Mouse (Mus musculus) midbrain, embryonic 15.5 days (tissue): ENCODE measurements around the gene Rnf43. TPM values are rescaled to one million over a fixed set of nuclear protein-coding genes. Genes with fewer than 3 reads are reported as not detected.

Experiments used
- ATAC-seq: fragments of 200-750 bp; cut with Nextera tagmentation; replicated peaks from 2 replicates; pipeline ENCODE4 v1.8.0; 2017; ENCODE audit warnings: moderate TSS enrichment
- H3K27ac ChIP-seq: fragments of 300-500 bp; sonication (generic); 2 replicates; pipeline ENCODE4 v1.5.1; 2015; ENCODE audit warnings: mild to moderate bottlenecking, inconsistent platforms
- H3K27me3 ChIP-seq: fragments of 300-500 bp; sonication (generic); replicated peaks from 2 replicates; pipeline ENCODE4 v1.6.1; 2015; ENCODE audit warnings: inconsistent platforms
- H3K36me3 ChIP-seq: fragments of 300-500 bp; sonication (generic); replicated peaks from 2 replicates; pipeline ENCODE4 v1.6.1; 2015; ENCODE audit warnings: inconsistent platforms
- H3K4me1 ChIP-seq: fragments of 300-500 bp; sonication (generic); 2 replicates; pipeline ENCODE4 v1.6.1; 2015; ENCODE audit warnings: inconsistent platforms
- H3K4me2 ChIP-seq: fragments of 300-500 bp; sonication (generic); 2 replicates; pipeline ENCODE4 v1.6.1; 2015; ENCODE audit warnings: inconsistent platforms, mild to moderate bottlenecking, moderate library complexity
- H3K4me3 ChIP-seq: fragments of 300-500 bp; sonication (generic); 2 replicates; pipeline ENCODE4 v1.5.1; 2015; ENCODE audit warnings: mild to moderate bottlenecking, inconsistent platforms
- H3K9ac ChIP-seq: fragments of 300-500 bp; sonication (generic); 2 replicates; pipeline ENCODE4 v1.6.1; 2015; ENCODE audit warnings: mild to moderate bottlenecking, inconsistent platforms
- H3K9me3 ChIP-seq: fragments of 300-500 bp; sonication (generic); 2 replicates; pipeline ENCODE4 v1.6.1; 2016; ENCODE audit warnings: inconsistent platforms
- WGBS: fragments of 180-500 bp; shearing (Covaris S2); methylation state at CpG from one replicate; pipeline ENCODE4 v1.1.7; 2015; ENCODE audit warnings: mixed read lengths; 5-methylcytosine and 5-hydroxymethylcytosine counted together
- polyA plus RNA-seq: library from polyadenylated mRNA; unstranded; fragments of >200 nt; fragmentation: Nextera tagmentation; extraction: Ambion mirVana; gene quantifications from 2 replicates; pipeline ENCODE4 v1.2.1, GENCODE M21; 2015

Rnf43 gene
- polyA plus RNA-seq, 1 experiment from 2014 or later: 1.2 TPM

DNA sequence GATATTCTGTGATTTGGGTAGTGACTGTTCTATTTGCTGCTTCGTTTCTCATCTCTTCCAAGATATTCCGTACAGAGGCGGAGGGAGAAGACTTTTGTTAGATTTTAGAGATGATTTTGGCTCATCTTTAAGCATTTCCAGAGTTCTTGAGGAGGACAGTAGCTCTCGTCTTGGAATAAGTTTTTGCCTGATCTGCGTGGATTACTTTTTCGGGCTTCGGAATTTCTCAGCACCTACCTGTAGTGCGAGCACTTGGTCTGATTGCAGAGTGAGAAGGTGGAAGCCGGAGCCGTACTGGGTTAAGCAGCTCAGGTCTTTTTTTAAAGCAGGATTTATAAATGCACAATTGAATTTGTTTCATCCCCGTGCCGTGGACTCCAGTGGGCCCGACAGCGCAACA lies 300 bp downstream of the Rnf43 start:
- peaks cover 16% of the 10 kb centered on the region; the same call in 1 of the 2 replicates for H3K27me3 ChIP-seq
- peak overlapping the region; percentile 33 for H3K4me3 ChIP-seq
- H3K4me1 ChIP-seq: peaks cover 8% of the 10 kb centered on the region
- H3K36me3 ChIP-seq: no peaks in the 10 kb centered on the region
- no peak overlapping the region for H3K27ac ChIP-seq
- ATAC-seq: no peak
- WGBS: 11% methylated on average over 14 of the region's 14 CpGs
- no peaks in the 10 kb centered on the region for H3K9me3 ChIP-seq
- H3K9ac ChIP-seq: peak overlapping the region; percentile 9; the same call in 1 of the 2 replicates
- H3K4me2 ChIP-seq: peak overlapping the region; percentile 55

DNA sequence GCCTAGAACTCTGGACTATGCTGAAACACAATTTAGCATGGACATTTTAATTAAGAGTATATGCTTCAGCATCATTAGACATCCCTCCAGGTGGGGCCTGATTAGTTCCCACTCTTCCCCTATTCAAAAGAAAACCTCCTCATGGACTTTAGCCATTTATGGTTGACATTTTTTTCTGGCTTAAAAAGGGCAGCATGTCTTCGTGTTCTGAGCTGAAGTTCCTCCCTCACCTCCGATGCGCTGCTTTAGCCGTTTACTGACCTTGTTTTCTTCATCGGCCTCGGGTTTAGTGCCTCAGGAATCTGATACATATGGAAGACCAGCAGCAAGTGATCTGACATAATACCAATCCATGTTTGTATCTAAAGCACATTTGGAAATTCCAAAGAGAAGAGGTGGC lies 1.4 kb downstream of the Rnf43 start:
- peaks cover 8% of the 10 kb centered on the region for H3K4me1 ChIP-seq
- no peak overlapping the region for H3K4me3 ChIP-seq
- no peak overlapping the region for H3K27ac ChIP-seq
- H3K27me3 ChIP-seq: peaks cover 16% of the 10 kb centered on the region; the same call in 1 of the 2 replicates
- 80% methylated on average over 6 of the region's 6 CpGs for WGBS
- no peaks in the 10 kb centered on the region for H3K36me3 ChIP-seq
- no peaks in the 10 kb centered on the region for H3K9me3 ChIP-seq
- H3K4me2 ChIP-seq: no peak overlapping the region
- no peak for ATAC-seq
- no peak overlapping the region for H3K9ac ChIP-seq

DNA sequence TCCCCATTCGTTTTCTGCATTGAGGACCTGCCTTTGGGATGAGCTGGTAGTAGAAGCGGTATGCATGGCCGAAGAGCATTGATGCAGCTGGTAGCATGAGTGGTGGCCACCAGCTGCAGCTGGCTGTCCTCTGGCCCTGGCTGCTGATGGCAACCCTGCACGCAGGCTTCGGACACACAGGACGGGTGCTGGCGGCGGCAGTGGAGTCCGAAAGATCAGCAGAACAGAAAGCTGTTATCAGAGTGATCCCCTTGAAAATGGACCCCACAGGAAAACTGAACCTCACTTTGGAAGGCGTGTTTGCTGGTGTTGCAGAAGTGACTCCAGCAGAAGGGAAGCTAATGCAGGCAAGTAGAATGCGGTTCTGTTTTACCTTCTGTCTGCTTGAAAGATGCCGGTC lies 2.0 kb downstream of the Rnf43 start:
- Histone ChIP-seq H3K27me3 (peaks cover 16% of the 10 kb centered on the region; the same call in 1 of the 2 replicates), H3K36me3 (no peaks in the 10 kb centered on the region), H3K4me3 (no peak overlapping the region), H3K4me1 (peaks cover 8% of the 10 kb centered on the region), H3K27ac (no peak overlapping the region), H3K9me3 (no peaks in the 10 kb centered on the region), H3K9ac (no peak overlapping the region), H3K4me2 (no peak overlapping the region)
- ATAC-seq: no peak
- 84% methylated on average over 12 of the region's 12 CpGs for WGBS

DNA sequence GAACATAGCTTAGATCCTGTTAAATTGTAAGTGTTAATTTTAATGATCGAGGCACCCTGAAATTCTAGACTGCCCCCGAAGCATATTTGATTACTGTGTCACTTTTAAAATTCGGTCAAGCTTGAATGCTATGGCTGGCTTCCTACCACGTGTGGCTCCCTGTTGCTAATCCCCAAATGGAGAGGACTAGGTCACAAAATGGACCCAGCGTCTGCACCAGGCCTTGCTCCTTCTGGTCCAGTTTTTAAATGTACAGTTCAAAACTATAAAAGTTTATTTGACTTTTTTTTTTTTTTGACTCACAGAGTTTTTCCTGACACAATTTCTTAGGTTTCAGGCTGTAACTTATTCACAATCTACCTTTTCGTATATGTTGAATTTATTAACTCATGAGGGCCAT lies 2.7 kb downstream of the Rnf43 start:
- 65% methylated on average over 6 of the region's 6 CpGs for WGBS
- Histone ChIP-seq H3K4me3 (no peak overlapping the region), H3K9me3 (no peaks in the 10 kb centered on the region)

DNA sequence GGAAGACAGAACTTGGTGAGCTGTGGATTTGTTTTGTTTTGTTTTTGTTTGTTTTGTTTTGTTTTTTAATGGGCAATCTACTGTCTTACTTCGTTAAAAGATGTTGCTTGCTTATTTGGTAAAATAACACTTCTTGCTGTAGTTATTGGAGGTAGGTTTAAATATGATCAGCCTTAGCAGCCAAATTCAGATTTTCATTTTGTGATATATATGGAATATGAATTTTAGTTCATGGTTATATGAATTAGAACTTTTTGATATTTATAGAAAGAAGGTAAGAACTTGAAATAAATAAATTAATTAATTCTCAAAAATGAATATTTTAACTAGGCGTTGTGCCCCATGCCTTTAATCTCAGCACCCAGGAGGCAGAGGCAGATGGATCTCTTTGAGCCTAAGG lies 3.1 kb downstream of the Rnf43 start:
- no peaks in the 10 kb centered on the region for H3K9me3 ChIP-seq

More for the DNA sequence above, 2.7 kb downstream of the Rnf43 start:
- Histone ChIP-seq H3K9ac (no peak overlapping the region), H3K27me3 (peaks cover 16% of the 10 kb centered on the region; the same call in 1 of the 2 replicates), H3K27ac (no peak overlapping the region), H3K4me2 (no peak overlapping the region), H3K36me3 (no peaks in the 10 kb centered on the region), H3K4me1 (peaks cover 8% of the 10 kb centered on the region)
- no peak for ATAC-seq

DNA sequence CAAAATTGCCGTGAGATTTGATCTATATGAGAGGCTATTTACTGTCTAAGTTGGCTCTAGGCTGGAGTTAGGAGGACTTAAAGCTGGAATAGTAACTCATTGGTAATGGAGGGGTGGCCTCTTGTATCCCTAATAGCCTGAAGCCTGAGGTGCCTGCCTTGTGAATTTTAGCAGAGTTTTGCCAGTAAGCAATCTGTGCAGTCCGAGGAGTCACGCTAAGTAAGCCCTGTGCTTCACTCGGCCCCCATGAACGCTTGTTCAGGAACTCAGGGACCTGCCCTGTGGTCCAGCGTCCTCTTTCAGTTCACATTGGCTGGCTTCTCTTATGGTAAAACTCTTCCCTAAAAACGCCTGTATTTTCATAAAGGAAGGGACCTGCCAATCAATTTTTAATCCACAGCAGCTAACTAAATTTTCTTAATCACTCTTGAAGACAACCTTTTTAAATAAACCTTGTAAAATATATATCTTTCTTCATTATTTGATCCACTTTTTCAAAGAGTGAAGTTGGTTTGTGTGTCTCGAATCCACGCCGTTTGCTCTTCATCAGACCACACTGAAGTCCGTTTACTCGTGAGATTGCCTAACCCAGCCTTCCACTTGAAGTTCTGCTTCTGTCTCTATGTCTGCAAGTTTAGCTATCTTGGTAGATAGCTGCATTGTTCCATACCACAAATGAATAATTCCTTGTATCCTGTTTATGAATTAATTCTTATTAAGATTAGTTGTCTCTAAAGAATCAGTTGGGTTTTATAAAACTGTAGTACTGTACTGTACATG lies 3.9 kb downstream of the Rnf43 start:
- Histone ChIP-seq H3K9me3 (no peaks in the 10 kb centered on the region), H3K36me3 (no peaks in the 10 kb centered on the region), H3K4me2 (no peak overlapping the region), H3K9ac (no peak overlapping the region), H3K4me3 (no peak overlapping the region), H3K27ac (no peak overlapping the region), H3K4me1 (peaks cover 8% of the 10 kb centered on the region), H3K27me3 (peaks cover 16% of the 10 kb centered on the region; the same call in 1 of the 2 replicates)
- ATAC-seq: no peak
- WGBS: 81% methylated on average over 12 of the region's 12 CpGs

More for the DNA sequence above, 3.1 kb downstream of the Rnf43 start:
- WGBS: 82% methylated on average over 2 of the region's 2 CpGs
- peaks cover 8% of the 10 kb centered on the region for H3K4me1 ChIP-seq
- no peak for ATAC-seq
- H3K36me3 ChIP-seq: no peaks in the 10 kb centered on the region
- no peak overlapping the region for H3K27ac ChIP-seq
- peaks cover 16% of the 10 kb centered on the region; the same call in 1 of the 2 replicates for H3K27me3 ChIP-seq
- H3K4me2 ChIP-seq: no peak overlapping the region
- no peak overlapping the region for H3K4me3 ChIP-seq
- H3K9ac ChIP-seq: no peak overlapping the region

DNA sequence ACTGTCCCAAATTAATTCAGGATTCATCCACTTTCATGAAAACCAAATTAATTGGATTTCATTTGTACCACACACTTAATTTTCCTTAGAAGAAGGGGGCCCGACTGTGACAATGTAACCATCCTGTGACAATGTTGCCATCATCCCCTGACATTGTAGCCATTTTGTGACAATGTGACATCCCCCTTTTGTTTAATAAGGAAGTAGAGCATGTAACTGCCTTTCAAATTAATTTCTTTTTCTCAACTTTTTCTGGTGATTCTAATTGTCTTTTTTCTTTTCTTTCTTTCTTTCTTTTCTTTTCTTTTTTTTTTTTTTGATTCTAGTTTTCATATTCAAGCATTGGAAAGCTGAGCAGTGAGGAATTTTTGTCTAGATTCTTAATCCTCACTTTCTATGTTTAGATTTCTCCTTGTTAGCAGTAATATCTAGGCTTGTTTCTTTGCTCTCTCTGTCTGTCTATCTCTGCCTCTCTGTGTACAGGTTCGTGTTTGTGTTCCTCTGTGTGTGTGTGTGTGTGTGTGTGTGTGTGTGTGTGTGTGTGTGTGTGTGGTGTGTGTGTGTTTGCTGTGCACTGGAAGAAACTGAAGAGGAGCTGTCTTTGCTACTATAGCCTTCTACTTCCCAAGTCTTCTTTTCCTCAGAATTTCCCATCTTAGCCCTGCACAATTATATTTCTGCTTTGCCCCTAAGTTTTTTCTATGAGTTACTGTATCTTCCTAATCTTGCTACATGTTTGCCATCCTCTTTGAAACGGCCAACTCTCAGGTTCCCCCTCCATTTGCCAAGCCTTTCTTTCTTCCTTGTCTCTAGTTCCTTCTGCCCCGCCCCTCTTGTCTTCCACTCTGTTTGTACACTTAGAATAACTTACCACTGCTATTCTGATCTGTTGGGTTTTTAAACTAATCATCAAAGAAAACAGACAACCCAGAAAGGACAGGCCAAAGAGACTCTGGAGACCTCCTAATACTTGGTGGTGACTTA lies 4.9 kb downstream of the Rnf43 start:
- H3K27me3 ChIP-seq: peaks cover 16% of the 10 kb centered on the region; the same call in 1 of the 2 replicates
- no peak overlapping the region for H3K27ac ChIP-seq
- no peak overlapping the region for H3K9ac ChIP-seq
- 75% methylated on average over 4 of the region's 4 CpGs for WGBS
- H3K36me3 ChIP-seq: no peaks in the 10 kb centered on the region
- H3K4me3 ChIP-seq: no peak overlapping the region
- H3K9me3 ChIP-seq: no peaks in the 10 kb centered on the region
- no peak for ATAC-seq
- peaks cover 8% of the 10 kb centered on the region for H3K4me1 ChIP-seq
- no peak overlapping the region for H3K4me2 ChIP-seq

DNA sequence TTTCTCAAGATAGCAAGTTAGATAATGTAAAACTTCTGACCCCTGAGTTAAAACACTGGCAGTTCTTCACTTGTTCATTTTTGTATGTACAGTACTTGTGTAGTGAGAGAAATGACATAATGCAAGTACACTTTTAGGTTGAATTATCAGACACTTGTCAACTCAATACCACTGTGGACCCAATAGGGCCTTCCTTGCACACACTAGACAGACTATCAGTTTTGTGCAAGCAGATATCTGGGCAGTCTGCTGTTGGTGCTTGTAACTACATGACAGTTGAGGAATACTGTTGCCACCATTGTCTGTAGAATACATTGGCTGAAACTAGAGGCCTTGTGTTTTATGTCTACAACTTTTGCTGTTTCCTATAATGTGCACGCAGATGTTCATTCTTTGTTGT lies 10.8 kb downstream of the Rnf43 start:
- no peak overlapping the region for H3K4me3 ChIP-seq
- no peaks in the 10 kb centered on the region for H3K9me3 ChIP-seq
- 94% methylated on average over 1 of the region's 1 CpGs for WGBS
- H3K9ac ChIP-seq: no peak overlapping the region
- no peak for ATAC-seq
- H3K27ac ChIP-seq: no peak overlapping the region
- no peaks in the 10 kb centered on the region for H3K4me1 ChIP-seq
- no peaks in the 10 kb centered on the region for H3K36me3 ChIP-seq
- no peak overlapping the region for H3K4me2 ChIP-seq
- no peaks in the 10 kb centered on the region for H3K27me3 ChIP-seq

DNA sequence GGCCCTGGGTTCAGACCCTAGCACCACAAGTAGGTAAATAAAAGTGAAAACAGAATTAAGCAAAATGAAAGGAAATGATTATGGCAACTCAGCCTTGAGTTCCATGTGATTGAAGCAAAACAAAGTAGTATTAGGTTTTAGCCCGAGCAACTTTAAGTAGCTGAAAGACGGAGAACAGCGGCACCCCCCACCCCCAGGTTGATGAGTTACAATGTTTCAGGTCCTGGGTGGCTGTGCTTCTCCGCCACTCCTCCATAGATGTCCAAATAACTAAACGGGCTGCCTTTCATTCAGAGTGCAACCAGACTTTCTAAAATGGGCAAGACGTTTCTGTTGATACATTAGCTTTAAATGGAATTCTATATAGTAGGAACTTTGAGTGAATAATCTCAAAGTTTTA lies 13.1 kb downstream of the Rnf43 start:
- WGBS: 89% methylated on average over 6 of the region's 6 CpGs
- no peaks in the 10 kb centered on the region for H3K4me1 ChIP-seq
- no peak overlapping the region for H3K4me2 ChIP-seq
- H3K27ac ChIP-seq: no peak overlapping the region
- H3K36me3 ChIP-seq: no peaks in the 10 kb centered on the region
- H3K27me3 ChIP-seq: no peaks in the 10 kb centered on the region
- no peaks in the 10 kb centered on the region for H3K9me3 ChIP-seq
- H3K4me3 ChIP-seq: no peak overlapping the region
- H3K9ac ChIP-seq: no peak overlapping the region
- no peak for ATAC-seq

DNA sequence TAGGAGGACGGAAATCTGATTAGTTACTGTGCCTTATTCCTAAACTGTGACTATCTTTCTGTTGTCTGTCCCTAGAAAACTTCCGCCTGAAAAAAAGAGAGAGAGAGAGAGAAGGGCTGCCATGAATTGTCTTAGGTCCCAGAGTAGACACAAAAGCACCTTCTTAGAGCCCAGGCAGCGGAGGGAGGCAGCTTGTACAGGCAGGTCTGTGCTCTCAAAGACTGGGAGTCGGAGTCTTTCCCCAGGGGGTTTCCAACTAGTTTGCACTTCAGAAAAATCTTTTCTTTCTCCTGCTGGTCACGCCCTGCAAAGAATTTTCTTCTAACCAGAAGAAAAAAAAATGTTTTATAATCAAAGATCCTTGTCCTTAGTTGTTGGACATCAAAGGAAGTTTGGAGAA lies 15.2 kb downstream of the Rnf43 start:
- no peaks in the 10 kb centered on the region for H3K36me3 ChIP-seq
- H3K4me2 ChIP-seq: no peak overlapping the region
- WGBS: 31% methylated on average over 5 of the region's 5 CpGs
- no peaks in the 10 kb centered on the region for H3K27me3 ChIP-seq
- ATAC-seq: no peak
- H3K27ac ChIP-seq: no peak overlapping the region
- H3K4me3 ChIP-seq: no peak overlapping the region
- H3K9me3 ChIP-seq: no peaks in the 10 kb centered on the region
- no peak overlapping the region for H3K9ac ChIP-seq
- no peaks in the 10 kb centered on the region for H3K4me1 ChIP-seq

DNA sequence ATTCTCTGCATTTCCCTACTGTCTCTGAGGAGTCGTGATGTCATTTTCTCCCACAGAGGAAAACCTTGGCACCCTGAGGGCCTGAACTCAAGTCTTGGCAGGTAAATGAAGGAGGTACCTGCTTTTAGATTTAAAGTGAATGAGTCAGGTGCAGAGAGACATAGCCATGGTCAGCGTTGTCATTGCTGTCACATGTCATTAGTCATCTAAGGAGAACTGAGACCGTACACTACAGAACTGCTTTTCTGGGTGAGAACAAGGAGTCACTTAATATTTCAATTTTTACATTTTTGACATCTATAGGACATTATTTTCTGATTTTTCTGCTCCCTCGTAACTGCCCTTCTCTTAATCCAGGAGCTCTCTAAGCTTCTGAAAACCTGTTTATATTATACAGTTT lies 16.0 kb downstream of the Rnf43 start:
- no peaks in the 10 kb centered on the region for H3K4me1 ChIP-seq
- H3K36me3 ChIP-seq: no peaks in the 10 kb centered on the region
- ATAC-seq: no peak
- H3K27me3 ChIP-seq: no peaks in the 10 kb centered on the region
- 91% methylated on average over 4 of the region's 4 CpGs for WGBS
- H3K4me3 ChIP-seq: no peak overlapping the region
- no peak overlapping the region for H3K9ac ChIP-seq
- H3K9me3 ChIP-seq: no peaks in the 10 kb centered on the region
- no peak overlapping the region for H3K27ac ChIP-seq
- no peak overlapping the region for H3K4me2 ChIP-seq

DNA sequence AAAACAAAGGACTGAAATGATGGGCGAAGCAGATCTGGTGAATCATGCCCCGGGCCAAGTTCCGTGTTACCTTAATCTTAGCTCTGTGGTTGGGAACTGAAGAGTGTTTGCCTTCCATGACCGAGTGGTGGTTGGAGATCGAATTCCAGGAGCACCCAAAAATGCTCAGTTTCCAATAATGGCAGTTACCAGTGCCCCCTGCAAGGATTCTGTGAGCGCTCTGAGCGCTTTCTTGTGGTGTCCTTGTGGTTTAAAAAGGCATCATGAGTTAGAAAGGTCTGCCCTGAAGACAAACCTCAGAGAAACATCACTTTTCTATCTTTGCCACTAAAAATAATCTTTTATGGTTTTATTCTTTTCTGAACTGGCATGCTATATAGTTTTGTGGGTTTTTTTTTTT lies 16.5 kb downstream of the Rnf43 start:
- Histone ChIP-seq H3K27ac (no peak overlapping the region), H3K27me3 (no peaks in the 10 kb centered on the region), H3K4me2 (no peak overlapping the region), H3K4me1 (no peaks in the 10 kb centered on the region), H3K4me3 (no peak overlapping the region), H3K9ac (no peak overlapping the region), H3K36me3 (no peaks in the 10 kb centered on the region), H3K9me3 (no peaks in the 10 kb centered on the region)
- WGBS: 92% methylated on average over 7 of the region's 7 CpGs
- no peak for ATAC-seq
